Mouse (Mus musculus) ES-E14 (cell line): ENCODE measurements around the gene Ifitm6. TPM values are rescaled to one million over a fixed set of nuclear protein-coding genes. Genes with fewer than 3 reads are reported as not detected.
"Not testable (repeated sequence)": the region's sequence is repeated elsewhere in the genome, so short reads cannot be mapped to it uniquely, and the experiment has no call there.

Experiments used
- DNase-seq: peaks from one replicate; pipeline ENCODE4 v3.0.0-alpha.2; 2013; ENCODE audit warnings: low read depth, low spot score
- H3K27ac ChIP-seq: 2 replicates; pipeline ENCODE4 v1.5.1; 2012; ENCODE audit warnings: low read depth, mild to moderate bottlenecking, low read length, moderate library complexity, mixed read lengths; ENCODE audit not compliant: poor library complexity, insufficient read depth, severe bottlenecking
- H3K36me3 ChIP-seq: 2 replicates; pipeline ENCODE4 v1.6.1; 2012; ENCODE audit warnings: mild to moderate bottlenecking, low read length, moderate library complexity, mixed read lengths; ENCODE audit not compliant: control insufficient read depth, poor library complexity, insufficient read depth, severe bottlenecking
- H3K4me1 ChIP-seq, 2 experiments: fragments of 150-350 bp in 1 of 2; sonication (generic) in 1 of 2; 2 replicates each; pipeline ENCODE4 v1.6.1; 2012; ENCODE audit warnings: low read length in 2 of 2, mild to moderate bottlenecking in 1 of 2, mixed read lengths in 1 of 2; ENCODE audit not compliant: control insufficient read depth in 2 of 2, insufficient read depth in 2 of 2, poor library complexity in 1 of 2
- H3K4me3 ChIP-seq, 2 experiments: fragments of 150-350 bp in 1 of 2; sonication (generic) in 1 of 2; 2 replicates each; pipeline ENCODE4 v1.5.1; 2012; ENCODE audit warnings: low read length in 2 of 2, low read depth in 1 of 2, mild to moderate bottlenecking in 1 of 2, mixed read lengths in 1 of 2; ENCODE audit not compliant: insufficient read depth in 1 of 2, poor library complexity in 1 of 2, severe bottlenecking in 1 of 2
- H3K9ac ChIP-seq: 2 replicates; pipeline ENCODE4 v1.6.1; 2012; ENCODE audit warnings: low read depth, mild to moderate bottlenecking, low read length, mixed read lengths; ENCODE audit not compliant: poor library complexity, insufficient read depth, severe bottlenecking
- H3K9me3 ChIP-seq: fragments of 150-350 bp; sonication (generic); 2 replicates; pipeline ENCODE4 v1.6.1; 2012; ENCODE audit warnings: low read depth, mild to moderate bottlenecking, low read length; ENCODE audit not compliant: control insufficient read depth, insufficient read depth
- CHD2 ChIP-seq: IDR thresholded peaks from 2 replicates; pipeline ENCODE4 v1.6.1; 2014; ENCODE audit warnings: mild to moderate bottlenecking, low read depth, low read length, inconsistent platforms
- HCFC1 ChIP-seq: IDR thresholded peaks from 2 replicates; pipeline ENCODE4 v1.6.1; 2012; ENCODE audit warnings: low read length, inconsistent platforms, borderline replicate concordance; ENCODE audit not compliant: insufficient read depth
- MAFK ChIP-seq: IDR thresholded peaks from 2 replicates; pipeline ENCODE4 v1.6.1; 2014; ENCODE audit warnings: mild to moderate bottlenecking, low read depth, low read length, inconsistent platforms; ENCODE audit not compliant: insufficient read depth
- ZC3H11A ChIP-seq: IDR thresholded peaks from 2 replicates; pipeline ENCODE4 v1.6.1; 2012; ENCODE audit warnings: low read depth, mild to moderate bottlenecking, inconsistent platforms, low read length, borderline replicate concordance
- ZNF384 ChIP-seq: IDR thresholded peaks from 2 replicates; pipeline ENCODE4 v1.6.1; 2012; ENCODE audit warnings: low read depth, low read length, inconsistent platforms
- in situ Hi-C, 2 experiments: fragments of 600-800 bp; cut with MboI; formaldehyde crosslinking; loops; one replicate each; pipeline ENCODE4 v1.15.1; 2025; ENCODE audit warnings: low sequenced_read_pairs in 2 of 2, inconsistent platforms in 1 of 2; ENCODE audit not compliant: unreplicated experiment in 2 of 2
- total RNA-seq: library from RNA; depleted of rRNA; stranded (reverse); fragments of 300-350 nt; gene quantifications from 2 replicates; pipeline ENCODE4 v1.2.3, GENCODE M21; 2012; rRNA removed

Gene Ifitm6
- total RNA-seq: 0.36 TPM in 1 of 2 replicates, not detected in the other

GRCm38 (mm10) chr7:141017824-141018223 lies at the start of gene Ifitm6:
Gene Ifitm6 (minus strand): TSS chr7:141017924.
- H3K4me1 ChIP-seq, H3K36me3 ChIP-seq, DNase-seq, H3K9me3 ChIP-seq, in situ Hi-C loops, H3K27ac ChIP-seq, H3K4me3 ChIP-seq, H3K9ac ChIP-seq: not testable (repeated sequence)

GRCm38 (mm10) chr7:141064576-141064975 lies 46.9 kb upstream of the Ifitm6 start:
- TF ChIP-seq MAFK (no peak), HCFC1 (no peak), CHD2 (no peak), ZC3H11A (no peak), ZNF384 (no peak)
- H3K4me3 ChIP-seq: no peak overlapping the region
- H3K9ac ChIP-seq: no peak overlapping the region
- no peak overlapping the region for H3K27ac ChIP-seq
- H3K36me3 ChIP-seq: peaks cover 26% of the 10 kb centered on the region
- no peak for DNase-seq
- no peaks in the 10 kb centered on the region for H3K9me3 ChIP-seq
- H3K4me1 ChIP-seq: peaks cover 5 to 13% of the 10 kb centered on the region in 2 experiments; a peak in 3 of 4 replicates
- in situ Hi-C loops: loop anchor here in 1 of 2 experiments (25.0 kb wide), 1 partner anchor 227 kb away; the partner anchor contains the start of genes Odf3, Scgb1c1 and Urah

- Histone ChIP-seq H3K9ac (no peak overlapping the region), H3K4me3 (no peak overlapping the region), H3K9me3 (no peaks in the 10 kb centered on the region), H3K27ac (no peak overlapping the region), H3K4me1 (peaks cover 5 to 13% of the 10 kb centered on the region in 2 experiments; a peak in 3 of 4 replicates), H3K36me3 (peaks cover 26% of the 10 kb centered on the region)
- in situ Hi-C loops: loop anchor here in 1 of 2 experiments (25.0 kb wide), 1 partner anchor 227 kb away; the partner anchor contains the start of genes Odf3, Scgb1c1 and Urah
- no peak for DNase-seq
- TF ChIP-seq MAFK: no peak
- TF ChIP-seq ZC3H11A: no peak
- TF ChIP-seq CHD2: no peak
- no peak for TF ChIP-seq ZNF384
- no peak for TF ChIP-seq HCFC1
Observed at GRCm38 (mm10) chr7:141064175-141064574, 46.5 kb upstream of the Ifitm6 start.

- in situ Hi-C loops: loop anchor here in 1 of 2 experiments (25.0 kb wide), 1 partner anchor 226 kb away; the partner anchor contains the start of genes Odf3, Scgb1c1 and Urah
- no peak for TF ChIP-seq HCFC1
- no peak for TF ChIP-seq ZNF384
- Histone ChIP-seq H3K9ac (no peak overlapping the region), H3K4me3 (no peak overlapping the region), H3K9me3 (no peaks in the 10 kb centered on the region), H3K36me3 (peaks cover 26% of the 10 kb centered on the region), H3K4me1 (peaks cover 8 to 11% of the 10 kb centered on the region in 2 experiments; a peak in 3 of 4 replicates), H3K27ac (no peak overlapping the region)
- no peak for DNase-seq
Observed at GRCm38 (mm10) chr7:141063353-141063752, 45.6 kb upstream of the Ifitm6 start.

- H3K27ac ChIP-seq: no peak overlapping the region
- H3K4me3 ChIP-seq: no peak overlapping the region
- H3K36me3 ChIP-seq: peaks cover 19% of the 10 kb centered on the region
- H3K9me3 ChIP-seq: no peaks in the 10 kb centered on the region
- H3K4me1 ChIP-seq: peaks cover 8 to 12% of the 10 kb centered on the region in 2 experiments
- no peak for TF ChIP-seq ZNF384
- TF ChIP-seq CHD2: no peak
- TF ChIP-seq MAFK: no peak
- no peak for TF ChIP-seq HCFC1
- no peak for TF ChIP-seq ZC3H11A
- in situ Hi-C loops: loop anchor here in 1 of 2 experiments (25.0 kb wide), 1 partner anchor 225 kb away; the partner anchor contains the start of genes Odf3, Scgb1c1 and Urah
- H3K9ac ChIP-seq: no peak overlapping the region
- no peak for DNase-seq
Observed at GRCm38 (mm10) chr7:141062525-141062924, 44.8 kb upstream of the Ifitm6 start.
